Mouse (Mus musculus): ENCODE measurements at regions not wholly inside any gene's neighbourhood (a gene's known extent, or its start where the extent isn't known, plus 50 kb on each side); places are given as distances from the start of the nearest gene placed in this dataset.

DNA sequence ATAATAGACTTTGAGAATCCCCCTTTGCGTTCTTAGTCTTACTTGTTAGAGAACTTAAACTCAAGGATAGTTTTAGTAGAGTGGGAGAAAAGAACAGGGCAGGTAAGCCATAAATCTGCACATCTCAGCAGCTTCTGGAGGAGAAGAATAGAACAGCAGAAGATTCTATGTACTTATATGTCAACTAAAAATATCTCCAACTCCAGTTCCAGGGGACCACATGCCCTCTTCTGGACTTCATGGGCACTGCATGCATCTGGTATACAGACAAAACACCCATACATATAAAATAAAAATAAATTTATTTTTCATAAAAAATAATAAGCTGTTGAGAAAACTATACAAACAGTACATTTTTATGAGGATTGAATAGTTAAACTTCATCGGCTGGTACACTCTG, 196.4 kb downstream of the Mettl4 start:
- Histone ChIP-seq H3K27ac (no peak overlapping the region), H3K4me3 (no peak overlapping the region)
- intact Hi-C loops (cut with DNase I), result loop anchor here (5.0 kb wide), 2 partner anchors 791 to 1356 kb away; partner anchors contain the start of gene Adcyap1
- peak; percentile 68 for TF ChIP-seq CTCF (IDR thresholded peaks at IDR 0.05)
- peak; percentile 17 to 30 for DNase-seq (ENCODE audit: extremely low spot score in 1 of 2, low spot score in 2 of 2)

DNA sequence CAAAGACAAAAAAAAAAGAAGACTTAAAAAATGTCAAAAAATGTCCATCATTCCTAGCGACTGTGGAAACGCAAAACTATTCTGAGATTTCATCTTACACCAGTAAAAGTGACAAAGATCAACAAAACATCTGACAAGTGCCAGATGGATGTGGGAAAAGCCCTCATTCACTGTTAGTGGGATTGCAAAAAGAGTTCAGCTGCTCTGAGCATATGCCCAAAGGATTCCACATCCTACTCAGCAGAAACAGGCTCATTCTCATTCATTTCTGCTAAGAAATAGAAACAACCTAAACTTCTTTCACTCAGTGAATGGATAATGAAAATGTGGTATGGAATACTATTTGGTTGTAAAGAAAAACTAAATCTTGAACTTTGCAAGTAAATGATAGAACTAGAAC, 221.1 kb downstream of the Mettl4 start:
- intact Hi-C loops (cut with DNase I), result loop anchor here (10.0 kb wide), 1 partner anchor 274 kb away; no protein-coding TSS in a partner anchor
- Histone ChIP-seq H3K27ac (no peak overlapping the region), H3K4me3 (no peak overlapping the region)
- TF ChIP-seq CTCF (IDR thresholded peaks at IDR 0.05), result no peak
- no peak for DNase-seq (ENCODE audit: extremely low spot score in 1 of 2, low spot score in 2 of 2)
